Mouse (Mus musculus): ENCODE data around the gene Rnls. TPM values are rescaled to one million over a fixed set of nuclear protein-coding genes. Genes with fewer than 3 reads are reported as not detected.

Rnls gene
- polyA plus RNA-seq, 1 experiment from 2014 or later, result 6.0 TPM

DNA sequence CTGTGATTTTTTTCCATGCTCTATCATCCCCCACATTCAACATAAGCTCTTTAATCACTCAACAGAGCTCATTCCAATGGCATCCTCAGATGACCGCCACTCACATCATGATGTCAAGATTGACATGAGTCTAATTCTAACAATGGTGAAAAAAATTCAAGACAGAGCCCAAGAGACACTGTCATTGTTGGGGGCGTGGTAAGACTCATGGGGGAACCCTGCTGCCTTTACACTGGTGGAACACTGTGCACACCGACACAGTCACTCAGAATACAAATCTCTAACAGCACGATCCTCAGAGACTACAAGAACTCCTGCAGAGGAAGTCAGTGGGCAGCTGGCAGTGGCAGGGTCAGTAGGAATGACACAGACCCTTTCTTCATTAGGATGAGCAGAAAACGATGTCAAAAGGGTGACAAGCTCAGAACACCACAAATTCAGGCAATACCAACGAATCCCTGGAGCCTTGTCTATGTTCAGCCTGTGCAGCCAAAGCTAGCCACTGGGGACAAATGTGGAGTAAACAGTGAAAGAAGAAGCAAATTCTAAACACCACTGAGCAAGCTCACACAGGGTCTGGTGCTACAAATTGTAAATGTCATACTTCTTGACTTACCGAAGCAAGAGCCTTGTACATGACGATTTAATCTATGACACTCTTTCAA lies 277.3 kb downstream of the Rnls start:
- no peak overlapping the region for H3K27ac ChIP-seq (ENCODE audit: low read depth, low read length)
- H3K36me3 ChIP-seq (ENCODE audit: control insufficient read depth, insufficient read depth, low read length), result no peaks in the 10 kb centered on the region
- H3K4me1 ChIP-seq (replicated peaks; ENCODE audit: control insufficient read depth, insufficient read depth, low read length), result no peaks in the 10 kb centered on the region
- H3K27me3 ChIP-seq (ENCODE audit: control insufficient read depth, insufficient read depth, low read length), result no peaks in the 10 kb centered on the region
- no peaks in the 10 kb centered on the region for H3K9me3 ChIP-seq (ENCODE audit: control insufficient read depth, low read length)
- DNase-seq (ENCODE audit: low spot score) (no peak), ATAC-seq (replicated peaks; ENCODE audit: low FRiP score) (no peak)
- 84% methylated on average over 8 of the region's 8 CpGs for WGBS
- H3K4me3 ChIP-seq (ENCODE audit: low read depth, low read length), result no peak overlapping the region
- no peak overlapping the region for H3K9ac ChIP-seq (ENCODE audit: low read length)
- no peak overlapping the region for H3K4me2 ChIP-seq (ENCODE audit: low read depth, low read length, severe bottlenecking)

DNA sequence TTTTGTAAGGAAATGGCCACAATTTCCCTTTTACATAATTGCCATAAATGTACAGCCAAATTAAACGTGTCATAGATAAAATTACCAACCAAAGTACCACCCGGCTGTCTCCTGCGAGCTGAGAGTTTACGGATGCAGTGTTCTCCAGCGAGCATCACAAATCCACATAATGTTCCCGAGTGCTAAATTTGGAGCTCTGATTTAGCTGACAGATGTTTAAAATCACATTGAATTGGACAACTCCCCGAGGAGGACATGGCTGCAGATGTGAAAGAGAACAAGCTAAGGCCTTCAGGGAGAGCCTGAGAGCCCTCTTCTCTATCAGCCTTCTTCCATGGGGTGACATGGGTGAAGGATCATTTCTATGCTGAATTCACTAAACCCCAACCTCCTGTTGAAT lies 278.3 kb downstream of the Rnls start:
- H3K27ac ChIP-seq (ENCODE audit: low read depth, low read length), result no peak overlapping the region
- H3K4me3 ChIP-seq (ENCODE audit: low read depth, low read length), result no peak overlapping the region
- no peaks in the 10 kb centered on the region for H3K36me3 ChIP-seq (ENCODE audit: control insufficient read depth, insufficient read depth, low read length)
- no peak overlapping the region for H3K4me2 ChIP-seq (ENCODE audit: low read depth, low read length, severe bottlenecking)
- no peaks in the 10 kb centered on the region for H3K27me3 ChIP-seq (ENCODE audit: control insufficient read depth, insufficient read depth, low read length)
- no peaks in the 10 kb centered on the region for H3K4me1 ChIP-seq (replicated peaks; ENCODE audit: control insufficient read depth, insufficient read depth, low read length)
- WGBS, result 88% methylated on average over 7 of the region's 7 CpGs
- no peak for ATAC-seq (replicated peaks; ENCODE audit: low FRiP score)
- no peaks in the 10 kb centered on the region for H3K9me3 ChIP-seq (ENCODE audit: control insufficient read depth, low read length)
- no peak overlapping the region for H3K9ac ChIP-seq (ENCODE audit: low read length)
- DNase-seq (ENCODE audit: low spot score), result no peak

DNA sequence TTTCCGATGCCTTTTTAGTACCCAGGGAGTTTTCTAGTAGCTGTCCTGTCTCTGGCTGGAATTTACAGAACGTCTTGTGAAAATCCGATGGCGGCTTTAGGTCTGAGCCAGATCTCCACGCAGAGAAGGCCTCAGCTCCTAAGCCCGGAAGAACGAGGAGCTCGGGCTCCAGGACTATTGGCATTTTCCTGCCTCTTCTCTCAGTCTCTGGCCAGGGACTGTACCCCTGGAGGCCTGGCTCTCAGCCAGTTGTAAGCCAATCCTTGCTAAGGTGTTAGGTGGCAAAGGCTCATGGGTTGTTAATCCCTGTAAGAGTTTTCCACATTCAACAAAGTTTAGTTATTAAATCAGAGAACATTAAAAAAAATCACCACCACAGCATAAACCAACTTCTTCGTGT lies 281.7 kb downstream of the Rnls start:
- Histone ChIP-seq H3K27me3 (ENCODE audit: control insufficient read depth, insufficient read depth, low read length) (no peaks in the 10 kb centered on the region), H3K9me3 (ENCODE audit: control insufficient read depth, low read length) (no peaks in the 10 kb centered on the region), H3K9ac (ENCODE audit: low read length) (no peak overlapping the region), H3K4me2 (ENCODE audit: low read depth, low read length, severe bottlenecking) (no peak overlapping the region), H3K36me3 (ENCODE audit: control insufficient read depth, insufficient read depth, low read length) (no peaks in the 10 kb centered on the region), H3K4me3 (ENCODE audit: low read depth, low read length) (no peak overlapping the region), H3K27ac (ENCODE audit: low read depth, low read length) (no peak overlapping the region), H3K4me1 (replicated peaks; ENCODE audit: control insufficient read depth, insufficient read depth, low read length) (no peaks in the 10 kb centered on the region)
- DNase-seq (ENCODE audit: low spot score), result no peak
- no peak for ATAC-seq (replicated peaks; ENCODE audit: low FRiP score)
- 88% methylated on average over 9 of the region's 9 CpGs for WGBS

DNA sequence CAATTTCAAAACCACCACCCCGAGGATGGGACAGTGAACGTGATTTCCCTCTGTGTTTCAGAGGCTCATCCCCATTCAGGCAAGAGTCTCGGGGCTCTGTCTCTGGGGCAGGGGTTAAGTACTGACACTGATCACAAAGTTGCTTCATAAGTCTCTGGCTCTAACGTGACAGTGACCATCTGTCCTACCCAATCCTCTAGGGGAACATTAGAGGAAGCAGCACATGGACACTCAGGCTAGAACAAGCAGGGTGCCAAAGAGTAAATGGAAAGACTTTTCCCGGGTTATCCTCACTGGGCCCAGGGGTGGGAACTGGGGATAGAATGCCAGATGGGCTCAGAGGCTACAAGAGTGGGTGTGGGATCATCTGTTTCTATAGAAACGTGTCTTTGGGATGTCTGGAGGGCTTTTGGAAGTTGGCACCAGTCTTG lies 282.1 kb downstream of the Rnls start:
- no peak overlapping the region for H3K27ac ChIP-seq (ENCODE audit: low read depth, low read length)
- no peaks in the 10 kb centered on the region for H3K36me3 ChIP-seq (ENCODE audit: control insufficient read depth, insufficient read depth, low read length)
- H3K4me1 ChIP-seq (replicated peaks; ENCODE audit: control insufficient read depth, insufficient read depth, low read length), result no peaks in the 10 kb centered on the region
- 71% methylated on average over 6 of the region's 6 CpGs for WGBS
- no peak overlapping the region for H3K4me3 ChIP-seq (ENCODE audit: low read depth, low read length)
- H3K9me3 ChIP-seq (ENCODE audit: control insufficient read depth, low read length), result no peaks in the 10 kb centered on the region
- no peak overlapping the region for H3K9ac ChIP-seq (ENCODE audit: low read length)
- no peak overlapping the region for H3K4me2 ChIP-seq (ENCODE audit: low read depth, low read length, severe bottlenecking)
- no peak for DNase-seq (ENCODE audit: low spot score)
- no peak for ATAC-seq (replicated peaks; ENCODE audit: low FRiP score)
- no peaks in the 10 kb centered on the region for H3K27me3 ChIP-seq (ENCODE audit: control insufficient read depth, insufficient read depth, low read length)

DNA sequence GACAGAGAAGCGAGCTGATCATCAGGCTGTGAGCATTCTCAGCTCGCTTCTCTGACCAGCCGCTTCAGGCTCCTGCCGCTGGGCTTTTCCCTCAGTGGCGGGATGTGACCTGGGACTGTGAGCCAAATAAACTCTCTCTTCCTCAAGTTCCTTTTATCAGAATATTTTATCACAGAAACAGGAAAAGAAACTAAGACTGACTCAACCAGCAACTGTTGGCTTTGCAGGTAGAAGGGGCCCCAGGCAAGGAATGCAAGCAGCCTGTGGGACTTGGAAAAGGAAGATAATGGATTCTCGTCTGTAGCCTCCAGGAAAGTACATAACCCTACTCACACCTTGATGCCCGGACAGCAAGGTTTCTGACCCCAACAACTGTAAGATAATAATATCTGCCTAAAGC lies 283.0 kb downstream of the Rnls start:
- Histone ChIP-seq H3K4me2 (ENCODE audit: low read depth, low read length, severe bottlenecking) (no peak overlapping the region), H3K9ac (ENCODE audit: low read length) (no peak overlapping the region), H3K27ac (ENCODE audit: low read depth, low read length) (no peak overlapping the region), H3K36me3 (ENCODE audit: control insufficient read depth, insufficient read depth, low read length) (no peaks in the 10 kb centered on the region), H3K4me1 (replicated peaks; ENCODE audit: control insufficient read depth, insufficient read depth, low read length) (no peaks in the 10 kb centered on the region), H3K4me3 (ENCODE audit: low read depth, low read length) (no peak overlapping the region), H3K27me3 (ENCODE audit: control insufficient read depth, insufficient read depth, low read length) (no peaks in the 10 kb centered on the region), H3K9me3 (ENCODE audit: control insufficient read depth, low read length) (no peaks in the 10 kb centered on the region)
- 78% methylated on average over 7 of the region's 7 CpGs for WGBS
- ATAC-seq (replicated peaks; ENCODE audit: low FRiP score), result no peak
- no peak for DNase-seq (ENCODE audit: low spot score)

DNA sequence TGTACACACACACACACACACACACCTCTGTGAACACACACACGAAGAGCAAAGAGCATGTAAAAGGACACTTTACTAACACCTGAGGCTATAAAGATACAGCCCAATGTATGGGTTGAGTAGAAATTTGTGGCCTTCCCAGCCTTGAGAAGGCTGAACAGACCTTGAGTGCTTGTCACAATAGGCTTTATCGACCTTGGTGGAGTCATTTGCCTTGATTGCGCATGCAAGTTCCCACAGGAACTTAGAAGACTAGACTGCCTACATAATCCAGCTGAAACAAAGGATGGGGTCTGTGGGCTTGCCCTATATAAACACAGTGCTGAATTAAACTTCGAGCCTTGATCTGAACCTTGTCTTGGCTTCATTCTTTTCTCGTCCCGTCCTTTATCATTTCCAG lies 288.2 kb downstream of the Rnls start:
- Histone ChIP-seq H3K27me3 (ENCODE audit: control insufficient read depth, insufficient read depth, low read length) (no peaks in the 10 kb centered on the region), H3K4me3 (ENCODE audit: low read depth, low read length) (no peak overlapping the region), H3K9me3 (ENCODE audit: control insufficient read depth, low read length) (no peaks in the 10 kb centered on the region), H3K4me1 (replicated peaks; ENCODE audit: control insufficient read depth, insufficient read depth, low read length) (peaks cover 2% of the 10 kb centered on the region; the same call in 1 of the 2 replicates), H3K4me2 (ENCODE audit: low read depth, low read length, severe bottlenecking) (no peak overlapping the region), H3K36me3 (ENCODE audit: control insufficient read depth, insufficient read depth, low read length) (no peaks in the 10 kb centered on the region), H3K9ac (ENCODE audit: low read length) (no peak overlapping the region), H3K27ac (ENCODE audit: low read depth, low read length) (no peak overlapping the region)
- ATAC-seq (replicated peaks; ENCODE audit: low FRiP score) (no peak), DNase-seq (ENCODE audit: low spot score) (no peak)
- 90% methylated on average over 6 of the region's 6 CpGs for WGBS

DNA sequence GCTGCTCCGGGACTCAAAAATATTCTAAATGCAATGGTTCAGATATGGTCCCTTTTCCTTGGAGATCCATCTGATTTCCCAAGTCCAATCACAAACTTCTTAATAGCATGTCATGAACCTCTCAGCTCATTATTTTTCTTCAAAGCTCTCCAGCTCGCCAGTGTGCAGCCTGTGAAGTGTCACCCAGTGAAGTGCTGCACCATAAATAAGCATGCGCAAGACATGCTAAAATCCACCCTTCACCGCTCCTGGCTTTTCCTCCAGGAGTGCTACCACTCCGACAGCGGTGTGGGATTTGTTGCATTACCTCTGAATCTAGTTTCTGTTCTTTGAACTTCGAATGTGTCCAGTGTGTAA lies 289.3 kb downstream of the Rnls start:
- Histone ChIP-seq H3K27ac (ENCODE audit: low read depth, low read length) (no peak overlapping the region), H3K4me2 (ENCODE audit: low read depth, low read length, severe bottlenecking) (no peak overlapping the region), H3K4me1 (replicated peaks; ENCODE audit: control insufficient read depth, insufficient read depth, low read length) (peaks cover 2% of the 10 kb centered on the region; the same call in 1 of the 2 replicates), H3K9ac (ENCODE audit: low read length) (no peak overlapping the region), H3K36me3 (ENCODE audit: control insufficient read depth, insufficient read depth, low read length) (no peaks in the 10 kb centered on the region), H3K9me3 (ENCODE audit: control insufficient read depth, low read length) (no peaks in the 10 kb centered on the region), H3K4me3 (ENCODE audit: low read depth, low read length) (no peak overlapping the region), H3K27me3 (ENCODE audit: control insufficient read depth, insufficient read depth, low read length) (no peaks in the 10 kb centered on the region)
- DNase-seq (ENCODE audit: low spot score) (no peak), ATAC-seq (replicated peaks; ENCODE audit: low FRiP score) (no peak)
- 85% methylated on average over 7 of the region's 7 CpGs for WGBS

DNA sequence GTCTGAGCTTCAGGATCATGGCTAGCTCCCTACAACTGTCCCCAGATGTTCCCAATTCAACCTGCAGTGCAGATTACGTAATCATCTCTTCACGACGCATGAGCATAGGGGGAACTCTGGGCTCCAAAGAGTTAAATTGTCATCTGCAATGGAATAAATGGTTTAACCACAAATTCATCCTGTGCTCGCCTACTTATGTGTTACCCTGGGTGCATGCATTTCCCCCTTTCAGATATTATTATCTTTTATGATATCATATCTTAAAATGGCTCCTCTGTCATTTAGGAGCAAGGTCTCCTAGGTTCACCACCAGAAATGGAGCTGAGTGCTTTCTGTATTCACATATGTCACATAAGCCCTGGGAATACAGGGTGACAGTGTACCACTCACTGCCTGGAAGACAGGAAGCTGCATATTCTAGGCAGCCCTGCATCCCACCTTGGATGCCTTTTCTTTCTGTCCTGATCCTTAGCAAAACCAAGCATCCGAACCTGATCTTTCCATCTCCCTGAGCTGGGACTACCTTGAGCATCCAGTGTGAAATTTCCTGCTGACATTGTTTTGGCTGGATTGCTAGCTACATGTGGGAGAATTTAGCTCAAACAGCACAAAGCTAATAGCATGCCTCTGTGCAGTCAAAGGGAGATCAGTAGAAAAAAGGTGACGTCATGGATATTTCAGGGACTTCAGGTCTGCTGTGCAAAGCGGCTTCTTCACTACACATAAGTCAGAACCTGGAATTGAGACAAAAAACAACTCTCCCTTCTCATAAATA lies 289.9 kb downstream of the Rnls start:
- Histone ChIP-seq H3K36me3 (ENCODE audit: control insufficient read depth, insufficient read depth, low read length) (no peaks in the 10 kb centered on the region), H3K9ac (ENCODE audit: low read length) (no peak overlapping the region), H3K4me1 (replicated peaks; ENCODE audit: control insufficient read depth, insufficient read depth, low read length) (peaks cover 2% of the 10 kb centered on the region; the same call in 1 of the 2 replicates), H3K4me3 (ENCODE audit: low read depth, low read length) (no peak overlapping the region), H3K4me2 (ENCODE audit: low read depth, low read length, severe bottlenecking) (no peak overlapping the region), H3K27ac (ENCODE audit: low read depth, low read length) (no peak overlapping the region), H3K27me3 (ENCODE audit: control insufficient read depth, insufficient read depth, low read length) (no peaks in the 10 kb centered on the region), H3K9me3 (ENCODE audit: control insufficient read depth, low read length) (no peaks in the 10 kb centered on the region)
- ATAC-seq (replicated peaks; ENCODE audit: low FRiP score), result no peak
- no peak for DNase-seq (ENCODE audit: low spot score)
- WGBS, result 70% methylated on average over 7 of the region's 7 CpGs

Measured in forebrain, embryonic 11.5 days (tissue).